Mouse (Mus musculus) embryonic facial prominence, embryonic 11.5 days (tissue): ENCODE results near the gene Gpr37l1. TPM values are rescaled to one million over a fixed set of nuclear protein-coding genes. Genes with fewer than 3 reads are reported as not detected.
"Not testable (repeated sequence)": the region's sequence is repeated elsewhere in the genome, so short reads cannot be mapped to it uniquely, and the experiment has no call there.

Experiments used
- ATAC-seq: fragments of 200-750 bp; cut with Nextera tagmentation; replicated peaks from 2 replicates; pipeline ENCODE4 v1.8.0; 2017; ENCODE audit warnings: low read depth; ENCODE audit not compliant: insufficient number of reproducible peaks, low FRiP score, low TSS enrichment
- DNase-seq: peaks from one replicate; pipeline ENCODE4 v3.0.0-alpha.2; 2015; ENCODE audit warnings: low spot score
- H3K27ac ChIP-seq: fragments of 300-500 bp; sonication (generic); replicated peaks from 2 replicates; pipeline ENCODE4 v1.5.1; 2014; ENCODE audit warnings: mild to moderate bottlenecking, low read depth, low read length, control low read depth
- H3K27me3 ChIP-seq: fragments of 300-500 bp; sonication (generic); 2 replicates; pipeline ENCODE4 v1.6.1; 2014; ENCODE audit warnings: mild to moderate bottlenecking, low read length, moderate library complexity, mixed read lengths; ENCODE audit not compliant: control insufficient read depth, insufficient read depth
- H3K36me3 ChIP-seq: fragments of 300-500 bp; sonication (generic); replicated peaks from 2 replicates; pipeline ENCODE4 v1.6.1; 2014; ENCODE audit warnings: low read depth, mild to moderate bottlenecking, low read length, moderate library complexity, mixed read lengths; ENCODE audit not compliant: control insufficient read depth, insufficient read depth
- H3K4me1 ChIP-seq: fragments of 300-500 bp; sonication (generic); 2 replicates; pipeline ENCODE4 v1.6.1; 2014; ENCODE audit warnings: low read length, mixed read lengths; ENCODE audit not compliant: control insufficient read depth, insufficient read depth
- H3K4me2 ChIP-seq: fragments of 300-500 bp; sonication (generic); 2 replicates; pipeline ENCODE4 v1.6.1; 2014; ENCODE audit warnings: low read depth, mild to moderate bottlenecking, control low read depth, low read length, moderate library complexity
- H3K4me3 ChIP-seq: fragments of 300-500 bp; sonication (generic); 2 replicates; pipeline ENCODE4 v1.5.1; 2014; ENCODE audit warnings: low read depth, low read length, control low read depth
- H3K9ac ChIP-seq: fragments of 300-500 bp; sonication (generic); replicated peaks from 2 replicates; pipeline ENCODE4 v1.6.1; 2014; ENCODE audit warnings: mild to moderate bottlenecking, control low read depth, low read length
- H3K9me3 ChIP-seq: fragments of 300-500 bp; sonication (generic); replicated peaks from 2 replicates; pipeline ENCODE4 v1.6.1; 2016; ENCODE audit warnings: mild to moderate bottlenecking, low read length, inconsistent platforms, mixed read lengths; ENCODE audit not compliant: control insufficient read depth
- WGBS: fragments of 180-500 bp; shearing (Covaris S2); extraction: QIAGEN DNeasy Blood & Tissue Kit; methylation state at CpG from one replicate; pipeline ENCODE4 v1.1.7; 2014; 5-methylcytosine and 5-hydroxymethylcytosine counted together
- polyA plus RNA-seq: library from polyadenylated mRNA; unstranded; fragments of >200 nt; fragmentation: Nextera tagmentation; extraction: Ambion mirVana; gene quantifications from 2 replicates; pipeline ENCODE4 v1.2.1, GENCODE M21; 2014

Gpr37l1 gene
- polyA plus RNA-seq, 1 experiment from 2014 or later: not detected

- Histone ChIP-seq H3K27ac (no peak overlapping the region), H3K4me3 (no peak overlapping the region), H3K36me3 (no peaks in the 10 kb centered on the region), H3K4me2 (no peak overlapping the region), H3K27me3 (no peaks in the 10 kb centered on the region), H3K9me3 (no peaks in the 10 kb centered on the region), H3K9ac (no peak overlapping the region), H3K4me1 (peaks cover 9% of the 10 kb centered on the region)
- WGBS: 91% methylated on average over 8 of the region's 8 CpGs
- ATAC-seq (no peak), DNase-seq (no peak)
Measured at GRCm38 (mm10) chr1:135124573-135125363, 42.7 kb downstream of the Gpr37l1 start.

GRCm38 (mm10) chr1:135112661-135113060, 54.8 kb downstream of the Gpr37l1 start:
- Histone ChIP-seq H3K27me3 (no peaks in the 10 kb centered on the region), H3K36me3 (no peaks in the 10 kb centered on the region), H3K9me3 (no peaks in the 10 kb centered on the region), H3K4me1 (no peaks in the 10 kb centered on the region), H3K27ac (no peak overlapping the region), H3K4me3 (no peak overlapping the region), H3K9ac (no peak overlapping the region), H3K4me2 (no peak overlapping the region)
- 14% methylated on average over 8 of the region's 8 CpGs for WGBS
- DNase-seq (peak; percentile 64), ATAC-seq (no peak)

- DNase-seq, H3K27me3 ChIP-seq, H3K4me2 ChIP-seq, H3K4me3 ChIP-seq, H3K36me3 ChIP-seq, H3K9ac ChIP-seq, H3K4me1 ChIP-seq, H3K9me3 ChIP-seq, ATAC-seq, H3K27ac ChIP-seq: not testable (repeated sequence)
- WGBS: 48% methylated on average over 4 of the region's 5 CpGs
Measured at GRCm38 (mm10) chr1:135111271-135111670, 56.2 kb downstream of the Gpr37l1 start.

Other genes with a start within 250 kb of the Gpr37l1 start
- gene Ppp1r12b, start 211.7 kb downstream of the Gpr37l1 start, polyA plus RNA-seq: 5.0 and 5.9 TPM in 2 replicates
- gene Ube2t, start 205.1 kb downstream of the Gpr37l1 start, polyA plus RNA-seq: 44.8 and 46.4 TPM in 2 replicates
- gene Lgr6, start 62.4 kb downstream of the Gpr37l1 start, polyA plus RNA-seq: 0.77 and 0.93 TPM in 2 replicates
- 0.92 and 1.9 TPM in 2 replicates for gene Ptpn7, start 35.0 kb downstream of the Gpr37l1 start, polyA plus RNA-seq
- 44.2 and 52.2 TPM in 2 replicates for gene Arl8a, start 20.9 kb downstream of the Gpr37l1 start, polyA plus RNA-seq
- 2.9 and 3.7 TPM in 2 replicates for gene Elf3, start 90.9 kb upstream of the Gpr37l1 start, polyA plus RNA-seq
- gene Rnpep, start 116.4 kb upstream of the Gpr37l1 start, polyA plus RNA-seq: 94.1 and 96.4 TPM in 2 replicates
- gene Timm17a, start 146.1 kb upstream of the Gpr37l1 start, polyA plus RNA-seq: 195 and 210 TPM in 2 replicates
- 0.55 and 0.66 TPM in 2 replicates for gene Lmod1, start 157.1 kb upstream of the Gpr37l1 start, polyA plus RNA-seq
- 29.2 and 32.3 TPM in 2 replicates for gene Shisa4, start 207.6 kb upstream of the Gpr37l1 start, polyA plus RNA-seq